Mouse (Mus musculus) neural tube, embryonic 12.5 days (tissue): ENCODE data around the gene Fndc5. TPM values are rescaled to one million over a fixed set of nuclear protein-coding genes. Genes with fewer than 3 reads are reported as not detected.

Experiments
- ATAC-seq: fragments of 200-750 bp; cut with Nextera tagmentation; 2 replicates; pipeline ENCODE4 v1.8.0; 2017; ENCODE audit warnings: low read depth, mild to moderate bottlenecking, moderate TSS enrichment, moderate library complexity; ENCODE audit not compliant: low FRiP score
- H3K27ac ChIP-seq: fragments of 300-500 bp; sonication (generic); 2 replicates; pipeline ENCODE4 v1.5.1; 2016
- H3K27me3 ChIP-seq: fragments of 300-500 bp; sonication (generic); replicated peaks from 2 replicates; pipeline ENCODE4 v1.6.1; 2016; ENCODE audit warnings: mild to moderate bottlenecking
- H3K36me3 ChIP-seq: fragments of 300-500 bp; sonication (generic); 2 replicates; pipeline ENCODE4 v1.6.1; 2016; ENCODE audit warnings: mild to moderate bottlenecking
- H3K4me1 ChIP-seq: fragments of 300-500 bp; sonication (generic); 2 replicates; pipeline ENCODE4 v1.6.1; 2016
- H3K4me2 ChIP-seq: fragments of 300-500 bp; sonication (generic); replicated peaks from 2 replicates; pipeline ENCODE4 v1.6.1; 2016; ENCODE audit warnings: mild to moderate bottlenecking
- H3K4me3 ChIP-seq: fragments of 300-500 bp; sonication (generic); 2 replicates; pipeline ENCODE4 v1.5.1; 2016
- H3K9ac ChIP-seq: fragments of 300-500 bp; sonication (generic); 2 replicates; pipeline ENCODE4 v1.6.1; 2016; ENCODE audit warnings: mild to moderate bottlenecking
- H3K9me3 ChIP-seq: fragments of 300-500 bp; sonication (generic); 2 replicates; pipeline ENCODE4 v1.6.1; 2016; ENCODE audit warnings: mild to moderate bottlenecking
- WGBS: fragments of 180-500 bp; shearing (Covaris S2); methylation state at CpG from one replicate; pipeline ENCODE4 v1.1.7; 2016; 5-methylcytosine and 5-hydroxymethylcytosine counted together
- polyA plus RNA-seq: library from polyadenylated mRNA; unstranded; fragments of >200 nt; fragmentation: Nextera tagmentation; extraction: Ambion mirVana; gene quantifications from 2 replicates; pipeline ENCODE4 v1.2.1, GENCODE M21; 2016

Gene Fndc5
- polyA plus RNA-seq = 21.7 and 21.8 TPM in 2 replicates

DNA sequence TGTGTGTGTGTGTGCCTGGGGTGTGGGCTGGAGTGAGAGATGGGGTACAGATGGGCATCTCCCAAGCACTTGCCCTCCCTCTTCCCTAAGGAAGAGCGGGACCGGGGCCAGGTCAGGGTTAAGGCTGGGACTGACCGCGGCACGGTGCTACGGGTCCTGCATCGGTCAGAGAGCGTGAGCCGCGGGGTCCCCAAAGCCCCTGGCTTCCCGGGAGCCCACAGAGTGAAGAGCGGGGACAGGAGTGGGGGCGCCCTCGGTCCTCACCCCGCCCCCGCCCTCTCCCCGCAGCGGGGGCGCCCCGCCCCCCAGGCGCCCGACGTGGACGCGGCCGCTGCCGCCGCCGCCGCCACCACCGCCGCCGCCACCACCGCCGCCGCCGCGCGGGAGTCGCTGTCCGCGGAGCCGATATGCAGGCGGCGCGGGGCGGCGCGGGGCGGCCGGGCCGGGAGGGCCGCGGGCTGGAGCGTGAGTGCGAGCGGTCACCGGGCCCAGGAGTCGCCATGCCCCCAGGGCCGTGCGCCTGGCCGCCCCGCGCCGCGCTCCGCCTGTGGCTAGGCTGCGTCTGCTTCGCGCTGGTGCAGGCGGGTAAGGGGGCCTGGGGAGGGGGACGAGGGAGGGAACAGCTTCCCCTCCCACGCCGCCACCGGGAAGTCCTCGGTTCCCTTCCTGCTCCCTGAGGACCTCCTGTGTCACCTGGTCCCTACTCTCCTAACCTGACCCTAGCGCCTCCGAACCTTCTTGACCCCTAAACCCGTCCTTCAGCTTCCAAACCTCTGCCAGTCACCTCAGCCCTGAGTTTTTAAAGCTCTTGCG lies at the start of gene Fndc5:
Gene Fndc5 (plus strand): TSS at position 421 of the 813 bp plus-strand sequence.
- Histone ChIP-seq H3K4me1 (peaks cover 24% of the 10 kb centered on the region), H3K36me3 (peaks cover 12% of the 10 kb centered on the region; the same call in 1 of the 2 replicates), H3K4me2 (peak within 1 kb of the TSS; percentile 88), H3K9me3 (no peaks in the 10 kb centered on the region), H3K27me3 (peaks cover 10% of the 10 kb centered on the region; the same call in 1 of the 2 replicates), H3K27ac (no peak within 1 kb of the TSS), H3K4me3 (peak within 1 kb of the TSS; percentile 74), H3K9ac (peak within 1 kb of the TSS; percentile 77)
- under 1% methylated on average over 42 of the region's 80 CpGs for WGBS
- peak; percentile 8; the same call in 1 of the 2 replicates for ATAC-seq

- no peak for ATAC-seq
- H3K4me2 ChIP-seq = no peak overlapping the region
- peaks cover 14% of the 10 kb centered on the region for H3K36me3 ChIP-seq
- H3K4me3 ChIP-seq = no peak overlapping the region
- no peak overlapping the region for H3K27ac ChIP-seq
- no peaks in the 10 kb centered on the region for H3K27me3 ChIP-seq
- H3K9me3 ChIP-seq = no peaks in the 10 kb centered on the region
- WGBS = 39% methylated on average over 5 of the region's 5 CpGs
- no peak overlapping the region for H3K9ac ChIP-seq
- no peaks in the 10 kb centered on the region for H3K4me1 ChIP-seq
Measured at GRCm38 (mm10) chr4:129087850-129088249, 48.9 kb upstream of the Fndc5 start.

GRCm38 (mm10) chr4:129095276-129095675 lies 41.5 kb upstream of the Fndc5 start:
- Histone ChIP-seq H3K27ac (no peak overlapping the region), H3K9ac (no peak overlapping the region), H3K4me1 (no peaks in the 10 kb centered on the region), H3K4me3 (no peak overlapping the region), H3K4me2 (no peak overlapping the region), H3K9me3 (no peaks in the 10 kb centered on the region), H3K27me3 (peaks cover 3% of the 10 kb centered on the region; the same call in 1 of the 2 replicates), H3K36me3 (no peaks in the 10 kb centered on the region)
- 32% methylated on average over 15 of the region's 15 CpGs for WGBS
- no peak for ATAC-seq

DNA sequence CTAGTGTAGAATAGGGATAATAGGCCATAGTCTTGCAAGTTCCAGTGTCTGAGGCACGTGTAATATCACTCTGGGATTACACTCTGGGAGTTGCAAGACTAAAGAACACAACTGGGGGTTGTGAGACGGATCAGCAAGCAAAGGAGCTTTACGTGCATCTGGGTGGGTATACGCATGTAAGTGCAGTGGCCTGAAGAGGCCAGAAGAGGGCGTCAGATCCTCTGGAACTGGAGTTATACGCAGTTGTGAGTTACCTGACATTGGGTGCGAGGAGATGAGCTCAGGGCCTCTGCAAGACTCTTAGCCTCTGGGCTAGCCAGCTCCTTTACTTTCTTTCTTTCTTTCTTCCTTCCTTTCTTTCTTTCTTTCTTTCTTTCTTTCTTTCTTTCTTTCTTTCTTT lies 39.8 kb upstream of the Fndc5 start:
- H3K36me3 ChIP-seq = no peaks in the 10 kb centered on the region
- no peak for ATAC-seq
- no peak overlapping the region for H3K4me2 ChIP-seq
- peaks cover 3% of the 10 kb centered on the region; the same call in 1 of the 2 replicates for H3K27me3 ChIP-seq
- no peaks in the 10 kb centered on the region for H3K4me1 ChIP-seq
- H3K27ac ChIP-seq = no peak overlapping the region
- H3K9me3 ChIP-seq = no peaks in the 10 kb centered on the region
- H3K4me3 ChIP-seq = no peak overlapping the region
- H3K9ac ChIP-seq = no peak overlapping the region
- WGBS = 67% methylated on average over 7 of the region's 7 CpGs

DNA sequence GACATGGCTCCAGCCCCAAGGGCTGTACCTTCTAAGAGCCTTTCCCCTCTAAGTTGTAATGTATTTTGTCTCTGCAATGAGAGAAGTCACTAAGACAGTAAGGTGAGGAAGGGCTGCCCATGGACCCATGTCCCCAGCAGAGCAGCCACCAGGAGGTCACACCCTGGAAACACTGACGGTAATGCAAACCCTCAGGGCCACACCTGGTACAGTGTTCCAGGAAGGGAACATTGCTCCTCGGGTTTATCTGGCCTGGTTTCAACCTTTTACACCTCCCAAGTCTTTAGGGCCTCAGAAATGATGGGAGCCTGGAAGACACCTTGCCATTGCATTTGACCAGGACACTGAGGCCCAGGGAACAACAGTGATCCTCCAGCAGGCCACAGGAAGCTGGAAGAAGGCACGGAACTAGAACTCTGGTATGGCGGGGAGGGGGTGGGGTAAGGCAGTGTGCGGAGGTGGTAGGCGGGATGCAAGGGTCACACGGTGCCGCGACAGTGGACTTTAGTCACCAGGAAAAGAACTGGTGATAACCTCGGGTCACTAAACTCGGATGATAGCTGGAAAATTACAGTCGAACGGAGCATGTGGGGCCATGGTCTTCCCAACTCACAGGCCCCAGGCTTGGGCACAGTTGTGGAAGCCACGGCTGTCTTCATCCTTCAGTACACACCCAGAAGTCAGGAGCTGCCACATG lies 34.5 kb upstream of the Fndc5 start:
- peaks cover 7% of the 10 kb centered on the region for H3K4me1 ChIP-seq
- no peak overlapping the region for H3K4me3 ChIP-seq
- H3K9ac ChIP-seq = no peak overlapping the region
- WGBS = 86% methylated on average over 14 of the region's 14 CpGs
- H3K4me2 ChIP-seq = no peak overlapping the region
- no peaks in the 10 kb centered on the region for H3K36me3 ChIP-seq
- ATAC-seq = no peak
- H3K27me3 ChIP-seq = peaks cover 38% of the 10 kb centered on the region
- H3K27ac ChIP-seq = no peak overlapping the region
- H3K9me3 ChIP-seq = no peaks in the 10 kb centered on the region

- Histone ChIP-seq H3K9ac (peak within 1 kb of the TSS; percentile 48), H3K27ac (no peak within 1 kb of the TSS), H3K4me3 (peak within 1 kb of the TSS; percentile 19), H3K9me3 (no peaks in the 10 kb centered on the region), H3K27me3 (peaks cover 42% of the 10 kb centered on the region), H3K4me2 (peak within 1 kb of the TSS; percentile 53), H3K4me1 (peaks cover 7% of the 10 kb centered on the region), H3K36me3 (no peaks in the 10 kb centered on the region)
- 2% methylated on average over 40 of the region's 40 CpGs for WGBS
- ATAC-seq = no peak
Measured at GRCm38 (mm10) chr4:129105356-129105755, 31.4 kb upstream of the Fndc5 start, which contains the start of gene Tmem54. Gene Tmem54, plus strand, starts transcription at chr4:129105548.

DNA sequence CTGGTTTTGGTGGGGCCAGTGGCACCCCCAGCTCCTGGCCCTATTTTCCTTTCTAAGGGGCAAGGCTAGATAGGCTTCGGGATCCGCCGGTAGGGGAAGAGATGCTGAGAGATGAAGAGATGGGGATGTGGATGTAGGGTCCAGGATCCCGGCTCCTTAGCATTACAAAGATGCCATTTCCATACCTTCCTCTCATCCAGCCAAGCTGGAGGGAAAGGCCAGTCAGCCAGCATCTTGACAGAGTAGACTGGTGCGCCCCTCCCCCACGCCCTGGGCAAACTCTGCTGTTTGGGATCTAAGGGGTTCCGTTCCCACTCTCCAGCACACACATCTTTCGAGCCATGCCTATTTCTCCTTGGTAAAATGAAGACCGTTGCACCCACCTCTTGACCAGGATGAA lies 30.7 kb upstream of the Fndc5 start:
- no peak for ATAC-seq
- 12% methylated on average over 9 of the region's 9 CpGs for WGBS
- Histone ChIP-seq H3K27ac (no peak overlapping the region), H3K4me3 (no peak overlapping the region), H3K36me3 (no peaks in the 10 kb centered on the region), H3K27me3 (peaks cover 42% of the 10 kb centered on the region), H3K4me2 (no peak overlapping the region), H3K9ac (no peak overlapping the region), H3K9me3 (no peaks in the 10 kb centered on the region), H3K4me1 (peaks cover 7% of the 10 kb centered on the region)

DNA sequence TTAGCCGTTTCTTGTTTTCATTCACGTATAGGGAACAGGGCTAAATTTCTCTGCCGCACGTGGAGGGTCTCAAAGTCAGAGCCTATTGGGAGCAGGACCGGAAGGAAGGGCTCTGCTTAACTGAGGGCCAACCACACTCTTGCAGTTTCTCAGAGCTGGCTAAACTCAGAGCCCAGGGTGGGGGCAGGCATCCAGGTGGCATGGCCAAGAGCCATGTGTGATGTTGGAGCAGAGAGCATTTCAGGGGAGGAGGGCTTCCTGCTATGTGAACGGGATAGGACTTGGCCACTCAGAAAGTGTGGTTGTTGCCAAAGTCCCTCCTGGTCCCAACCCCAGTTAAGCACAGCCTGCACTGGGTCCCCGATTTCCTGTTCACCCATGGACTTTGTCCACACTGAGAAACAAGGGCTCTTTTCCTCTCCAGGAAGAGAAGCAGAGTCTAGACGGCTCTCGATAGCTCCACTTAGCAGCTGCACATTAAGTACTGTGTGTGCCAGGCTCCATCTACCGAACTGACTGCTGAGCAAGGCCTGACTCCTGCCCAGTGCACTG lies 29.4 kb upstream of the Fndc5 start:
- ATAC-seq = no peak

GRCm38 (mm10) chr4:129108624-129109023 lies 28.2 kb upstream of the Fndc5 start:
- H3K27ac ChIP-seq = no peak overlapping the region
- peaks cover 17% of the 10 kb centered on the region for H3K4me1 ChIP-seq
- H3K9me3 ChIP-seq = no peaks in the 10 kb centered on the region
- peaks cover 36% of the 10 kb centered on the region for H3K27me3 ChIP-seq
- 80% methylated on average over 7 of the region's 7 CpGs for WGBS
- no peak for ATAC-seq
- no peaks in the 10 kb centered on the region for H3K36me3 ChIP-seq
- no peak overlapping the region for H3K4me2 ChIP-seq
- H3K4me3 ChIP-seq = no peak overlapping the region
- no peak overlapping the region for H3K9ac ChIP-seq

More for the DNA sequence above, 29.4 kb upstream of the Fndc5 start:
- H3K4me2 ChIP-seq = no peak overlapping the region
- H3K36me3 ChIP-seq = no peaks in the 10 kb centered on the region
- peaks cover 12% of the 10 kb centered on the region for H3K4me1 ChIP-seq
- 82% methylated on average over 10 of the region's 10 CpGs for WGBS
- H3K27me3 ChIP-seq = peaks cover 42% of the 10 kb centered on the region
- H3K27ac ChIP-seq = no peak overlapping the region
- no peaks in the 10 kb centered on the region for H3K9me3 ChIP-seq
- no peak overlapping the region for H3K4me3 ChIP-seq
- no peak overlapping the region for H3K9ac ChIP-seq

DNA sequence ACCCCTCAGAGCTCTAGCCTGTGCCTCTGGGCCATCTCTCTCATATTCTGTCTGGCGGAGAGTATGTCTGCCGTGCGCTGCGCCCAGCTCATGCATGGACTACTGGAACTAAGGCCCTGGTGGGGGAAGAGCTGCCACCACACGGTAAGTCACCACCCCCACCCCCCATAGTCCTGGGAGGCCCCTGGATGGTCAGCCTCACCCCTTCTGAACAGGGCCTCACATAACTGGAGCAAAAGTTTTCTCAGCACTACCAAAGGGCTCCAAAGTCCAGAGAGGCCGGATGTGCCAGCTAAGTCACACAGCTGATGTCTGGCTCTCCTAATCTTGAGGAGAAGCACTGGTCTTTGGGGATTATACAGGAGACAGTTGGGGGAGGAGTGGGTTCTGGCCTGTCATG lies 26.0 kb upstream of the Fndc5 start:
- Histone ChIP-seq H3K27me3 (peaks cover 16% of the 10 kb centered on the region), H3K27ac (no peak overlapping the region), H3K9me3 (no peaks in the 10 kb centered on the region), H3K4me2 (no peak overlapping the region), H3K4me1 (peaks cover 23% of the 10 kb centered on the region), H3K4me3 (no peak overlapping the region), H3K36me3 (no peaks in the 10 kb centered on the region), H3K9ac (no peak overlapping the region)
- ATAC-seq = no peak
- WGBS = 91% methylated on average over 6 of the region's 6 CpGs

DNA sequence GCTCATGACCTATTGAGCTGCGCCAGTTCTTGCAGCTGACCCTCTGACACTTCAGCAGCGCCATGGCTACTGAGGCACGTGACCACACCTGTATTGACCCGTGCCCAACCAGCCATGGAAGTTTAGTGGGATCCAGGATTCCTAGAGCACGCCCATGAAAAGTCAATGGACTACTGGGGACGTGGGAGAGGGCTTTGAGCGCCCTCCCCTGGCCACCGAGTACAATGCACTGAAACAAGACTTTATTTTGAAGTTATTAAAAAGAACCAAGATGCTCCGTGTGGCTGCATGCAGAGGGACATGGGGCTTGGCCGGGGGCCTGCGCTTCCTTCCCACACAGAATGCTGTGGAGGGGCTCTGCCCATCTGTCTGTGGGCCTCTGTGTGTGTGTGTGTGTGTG lies 25.4 kb upstream of the Fndc5 start:
- Histone ChIP-seq H3K9ac (no peak overlapping the region), H3K4me1 (peaks cover 24% of the 10 kb centered on the region), H3K27ac (no peak overlapping the region), H3K4me2 (no peak overlapping the region), H3K27me3 (peaks cover 10% of the 10 kb centered on the region), H3K36me3 (no peaks in the 10 kb centered on the region), H3K4me3 (no peak overlapping the region), H3K9me3 (no peaks in the 10 kb centered on the region)
- ATAC-seq = no peak
- 61% methylated on average over 11 of the region's 11 CpGs for WGBS

DNA sequence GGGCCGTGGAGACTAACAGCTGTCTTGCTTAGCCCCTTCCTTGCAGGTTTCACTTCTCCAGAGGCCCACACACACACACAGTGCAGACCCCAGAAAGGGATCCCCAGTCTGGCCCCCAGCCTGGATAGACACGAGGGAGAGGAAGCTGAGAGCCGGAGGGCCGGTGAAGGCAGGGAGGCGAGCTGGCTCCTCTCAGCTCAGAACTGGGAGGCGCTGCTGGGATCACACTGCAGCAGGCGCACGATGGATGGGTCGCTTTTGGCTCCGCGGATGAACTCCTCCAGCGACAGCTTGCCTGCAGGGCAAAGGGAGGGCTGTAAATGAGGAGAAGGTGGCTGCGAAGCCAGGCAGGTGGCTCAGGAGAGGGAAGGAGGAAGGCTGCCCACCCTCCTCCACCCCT lies 24.6 kb upstream of the Fndc5 start:
- Histone ChIP-seq H3K9ac (no peak overlapping the region), H3K4me3 (no peak overlapping the region), H3K27me3 (0 out of 2 replicates have a peak, but pooled peaks cover 5% of the 10 kb centered on the region), H3K36me3 (no peaks in the 10 kb centered on the region), H3K4me1 (peaks cover 24% of the 10 kb centered on the region), H3K27ac (no peak overlapping the region), H3K9me3 (no peaks in the 10 kb centered on the region), H3K4me2 (0 out of 2 replicates have a peak overlapping the region, but pooled peaks have one; percentile 4)
- no peak for ATAC-seq
- WGBS = 60% methylated on average over 13 of the region's 13 CpGs
